Mouse (Mus musculus): ENCODE results near the gene Polr3c.
"Not testable (repeated sequence)": the region's sequence is repeated elsewhere in the genome, so short reads cannot be mapped to it uniquely, and the experiment has no call there.

Polr3c gene

DNA sequence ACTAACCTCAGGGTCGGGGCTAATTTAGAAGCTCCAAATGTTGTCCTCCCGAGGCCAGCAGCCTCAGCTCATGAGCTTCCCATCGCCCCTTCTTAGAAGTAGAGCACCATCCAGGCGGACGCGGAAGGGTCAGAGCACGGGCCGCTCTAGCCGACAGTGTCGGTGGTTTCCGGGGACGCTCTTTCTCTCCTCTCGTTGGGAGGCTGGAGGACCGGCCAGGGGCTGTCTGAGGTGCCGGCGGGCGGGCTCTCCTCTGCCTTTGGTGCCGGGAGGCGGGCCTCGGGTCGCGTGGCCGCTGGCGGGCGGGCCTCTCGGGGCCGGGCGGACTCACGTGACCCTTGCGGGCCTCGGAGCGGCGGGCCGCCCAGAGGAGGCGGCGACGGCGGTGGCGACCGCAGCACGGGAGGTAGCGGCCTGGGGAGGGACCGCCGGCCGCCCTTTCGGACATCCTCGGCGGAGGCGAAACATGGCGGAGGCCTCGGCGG lies at the start of gene Polr3c, which contains the start of gene Rnf115:
Gene Polr3c (minus strand): TSS at position 286 of the 485 bp plus-strand sequence.
Gene Rnf115 (plus strand): TSS at position 322 of the 485 bp plus-strand sequence.
- DNase-seq (ENCODE audit: extremely low spot score, low read depth, low spot score): peak; percentile 60

DNA sequence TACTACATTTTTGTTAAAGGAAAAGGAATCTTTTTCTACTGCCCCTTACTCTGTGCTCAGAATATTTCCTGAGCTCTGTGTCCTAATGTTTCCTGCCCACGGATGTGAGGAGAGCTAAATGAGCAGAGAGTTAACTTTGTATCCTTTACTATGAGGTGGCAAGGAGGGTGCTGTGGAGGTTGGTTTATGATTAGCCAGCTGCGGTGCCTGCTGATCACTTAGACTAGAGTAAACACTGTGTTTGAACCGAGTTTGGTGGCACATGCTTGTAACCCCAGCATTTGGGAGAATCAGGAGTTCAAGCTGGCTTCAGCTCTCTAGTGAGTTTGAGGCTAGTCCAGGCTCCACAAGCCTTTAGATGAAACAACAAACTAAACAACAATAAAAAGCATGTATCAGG lies 49.7 kb upstream of the Polr3c start:
- DNase-seq (ENCODE audit: extremely low spot score, low read depth, low spot score): no peak

DNA sequence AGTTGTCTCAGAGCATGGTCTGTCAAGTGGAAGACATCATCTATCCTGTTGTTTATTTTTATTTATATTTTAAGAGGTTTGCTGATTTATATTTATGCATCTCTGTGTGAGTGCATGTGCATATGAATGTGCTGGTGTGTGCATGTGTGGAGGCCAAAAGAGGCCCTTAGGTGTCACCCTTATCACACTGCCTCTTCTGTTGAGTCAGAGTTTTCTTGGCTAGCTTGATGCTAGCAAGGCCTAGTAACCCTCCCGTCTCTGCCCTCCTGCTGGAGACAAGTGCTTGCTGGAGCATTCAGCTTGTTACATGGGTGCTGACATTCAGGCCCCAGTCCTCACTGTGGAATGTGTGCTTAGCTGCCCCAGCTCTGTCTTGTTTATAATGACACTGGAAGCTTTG lies 45.5 kb upstream of the Polr3c start:
- DNase-seq (ENCODE audit: extremely low spot score, low read depth, low spot score): no peak

DNA sequence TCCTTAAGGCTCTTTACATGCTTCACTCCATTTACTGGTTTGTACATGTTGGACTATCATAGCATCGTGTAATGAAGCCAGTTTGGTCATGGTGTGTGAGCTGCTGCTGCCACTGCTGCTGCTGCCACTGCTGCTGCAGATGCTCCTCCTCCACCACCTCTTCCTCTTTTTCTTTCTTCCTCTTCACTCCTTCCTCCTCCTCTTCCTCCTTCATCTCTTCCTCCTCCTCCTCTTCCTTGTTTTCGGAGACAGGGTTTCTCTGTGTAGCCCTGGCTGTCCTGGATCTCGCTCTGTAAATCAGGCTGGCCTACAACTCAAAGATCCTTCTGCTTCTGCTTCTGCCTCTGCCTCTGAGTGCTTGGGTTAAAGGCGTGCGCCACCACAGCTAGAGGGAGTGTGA lies 42.5 kb upstream of the Polr3c start:
- no peak for DNase-seq (ENCODE audit: extremely low spot score, low read depth, low spot score)

DNA sequence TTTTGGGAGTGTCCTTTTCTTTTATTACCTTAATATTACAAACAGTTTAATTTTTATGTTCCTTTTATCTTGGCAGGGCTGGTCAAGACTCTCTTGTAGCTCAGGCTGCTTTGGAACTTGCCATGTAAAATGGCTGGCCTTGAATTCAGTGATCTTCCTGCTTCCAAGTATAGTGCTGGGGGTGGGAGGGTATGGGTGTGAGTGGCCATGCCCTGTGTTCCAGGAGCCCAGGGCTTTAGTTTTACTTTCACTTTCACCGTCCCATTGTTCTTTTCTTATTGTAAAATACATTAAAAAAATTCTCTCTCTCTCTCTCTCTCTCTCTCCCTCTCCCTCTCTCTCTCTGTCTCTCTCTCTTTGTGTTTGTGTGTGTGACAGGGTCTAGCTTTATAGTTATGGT lies 37.1 kb upstream of the Polr3c start:
- no peak for DNase-seq (ENCODE audit: extremely low spot score, low read depth, low spot score)

DNA sequence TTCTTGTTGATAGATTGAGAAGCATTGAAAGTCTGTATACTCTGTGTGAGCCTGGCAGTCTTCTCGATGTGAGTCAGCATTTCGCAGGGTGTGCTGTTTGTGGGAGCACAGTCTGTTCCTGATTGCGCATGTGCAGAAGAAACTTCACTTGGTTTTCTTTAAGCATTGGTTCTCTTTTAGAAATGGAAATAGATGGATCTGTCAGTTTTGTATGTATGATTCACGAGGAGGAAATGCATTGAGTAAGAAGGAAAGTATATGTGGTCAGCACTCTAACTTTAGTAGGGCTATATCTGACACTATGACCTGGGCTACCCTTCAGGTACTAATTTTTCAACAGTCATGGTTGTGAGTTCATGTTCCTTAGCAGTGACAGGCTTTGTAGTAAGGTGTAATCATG lies 32.3 kb upstream of the Polr3c start:
- no peak for DNase-seq (ENCODE audit: extremely low spot score, low read depth, low spot score)

DNA sequence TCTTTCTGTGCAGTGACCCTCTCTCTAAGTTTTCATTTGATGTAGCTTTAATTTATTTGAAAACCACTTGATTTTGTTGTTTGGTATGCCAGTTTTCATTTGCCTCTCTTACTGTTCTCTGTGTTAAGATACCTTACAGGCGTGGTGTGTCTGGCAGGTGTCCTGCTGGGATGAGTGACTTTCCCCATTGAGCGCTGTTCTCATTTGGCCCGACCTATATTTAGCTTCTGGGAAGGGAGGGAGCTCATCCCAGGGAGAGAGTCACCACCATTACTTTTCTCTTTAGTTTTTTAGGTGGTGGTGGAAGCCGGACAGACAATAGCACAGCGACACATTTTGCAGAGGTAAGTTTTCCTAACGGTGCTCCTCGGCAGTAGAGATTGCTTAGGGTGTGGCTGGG lies 30.3 kb upstream of the Polr3c start:
- DNase-seq (ENCODE audit: extremely low spot score, low read depth, low spot score): no peak

DNA sequence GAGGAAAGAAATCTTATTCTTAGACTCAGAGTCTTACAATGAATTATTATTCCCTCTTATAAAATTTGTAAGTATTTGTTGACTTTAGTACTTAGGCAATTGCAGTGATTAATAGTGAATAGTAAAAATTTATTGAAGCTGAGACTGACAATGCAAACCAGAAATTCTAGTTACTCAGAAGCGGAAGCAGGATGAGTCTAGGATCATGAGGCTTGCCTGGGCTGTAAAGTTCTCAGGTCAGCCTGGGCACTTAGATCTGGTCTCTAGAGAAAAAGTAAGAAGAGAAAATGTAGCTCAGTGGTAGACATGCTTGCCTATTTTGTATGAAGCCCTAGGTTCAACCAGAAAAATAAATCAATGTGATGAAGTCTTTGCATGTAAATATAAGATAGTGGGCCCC lies 28.5 kb upstream of the Polr3c start:
- no peak for DNase-seq (ENCODE audit: extremely low spot score, low read depth, low spot score)

DNA sequence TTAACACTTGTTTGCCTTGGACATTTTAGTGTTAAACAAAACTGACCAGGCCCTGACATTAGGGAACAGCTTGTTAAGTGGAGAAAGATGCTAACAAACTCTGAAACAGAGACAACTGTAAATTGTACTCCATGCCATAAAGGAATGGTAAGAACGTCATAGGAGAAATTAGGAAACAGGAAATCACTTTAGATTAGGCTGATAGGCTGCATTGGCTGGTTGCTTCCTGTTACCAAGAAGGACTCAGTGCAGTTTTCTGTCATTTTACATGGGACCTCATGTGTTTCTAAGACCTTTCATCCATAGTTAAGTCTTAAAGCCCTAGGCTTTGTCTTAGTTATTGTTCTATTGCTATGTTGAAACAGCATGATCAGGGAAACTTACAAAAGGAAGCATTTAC lies 19.4 kb upstream of the Polr3c start:
- no peak for DNase-seq (ENCODE audit: extremely low spot score, low read depth, low spot score)

DNA sequence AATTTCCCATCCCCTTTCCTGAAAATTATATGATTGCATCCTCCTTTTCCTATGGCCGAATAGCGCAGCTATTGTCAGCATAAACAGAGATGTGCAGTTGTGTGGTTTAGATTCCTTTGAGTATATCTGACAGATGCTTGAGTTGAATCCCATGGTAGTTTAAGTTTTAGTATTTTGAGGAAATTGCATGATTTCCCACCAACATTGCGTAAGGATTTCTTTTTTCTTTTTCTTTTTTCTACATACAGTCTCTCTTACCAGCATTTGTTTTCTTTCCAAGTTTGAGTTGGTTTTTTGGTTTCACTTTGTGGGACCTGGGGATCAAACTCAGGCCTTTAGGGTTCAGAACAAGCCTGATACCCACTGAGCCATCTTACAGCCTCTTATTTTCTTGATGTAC lies 16.9 kb upstream of the Polr3c start:
- no peak for DNase-seq (ENCODE audit: extremely low spot score, low read depth, low spot score)

DNA sequence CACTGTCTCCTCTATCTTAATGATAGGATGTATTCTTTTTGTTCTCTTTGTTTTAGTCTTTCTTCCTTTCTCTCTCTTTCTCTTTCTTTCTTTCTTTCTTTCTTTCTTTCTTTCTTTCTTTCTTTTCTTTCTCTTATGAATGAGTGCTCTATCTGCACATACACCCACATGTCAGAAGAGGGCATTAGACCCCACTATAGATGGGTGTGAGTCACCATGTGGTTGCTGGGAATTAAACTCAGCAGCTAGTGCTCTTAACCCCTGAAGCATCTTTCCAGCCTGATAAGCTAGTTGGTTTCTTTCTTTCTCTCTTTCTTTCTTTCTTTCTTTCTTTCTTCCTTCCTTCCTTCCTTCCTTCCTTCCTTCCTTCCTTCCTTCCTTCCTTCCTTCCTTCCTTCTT lies 12.9 kb upstream of the Polr3c start:
- not testable (repeated sequence) for DNase-seq (ENCODE audit: extremely low spot score, low read depth, low spot score)

DNA sequence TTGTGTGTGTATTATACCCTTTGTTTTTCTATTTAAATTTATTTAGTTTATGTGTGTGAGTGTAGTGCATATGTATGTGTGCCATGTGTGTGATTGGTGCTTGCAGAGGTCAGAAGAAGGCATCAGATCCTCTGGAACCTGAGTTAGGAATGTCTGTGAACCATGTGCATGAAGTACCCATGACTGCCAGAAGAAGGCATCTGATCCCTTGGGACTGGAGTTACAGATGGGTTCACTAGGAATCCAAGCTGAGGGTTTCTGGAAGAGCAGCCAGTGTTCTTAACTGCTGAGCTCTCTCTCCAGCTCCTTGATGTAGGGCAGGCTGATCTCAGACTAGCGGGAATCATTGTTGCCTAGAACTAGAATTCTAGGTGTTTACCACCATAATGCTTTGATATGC lies 10.6 kb upstream of the Polr3c start:
- DNase-seq (ENCODE audit: extremely low spot score, low read depth, low spot score): no peak

DNA sequence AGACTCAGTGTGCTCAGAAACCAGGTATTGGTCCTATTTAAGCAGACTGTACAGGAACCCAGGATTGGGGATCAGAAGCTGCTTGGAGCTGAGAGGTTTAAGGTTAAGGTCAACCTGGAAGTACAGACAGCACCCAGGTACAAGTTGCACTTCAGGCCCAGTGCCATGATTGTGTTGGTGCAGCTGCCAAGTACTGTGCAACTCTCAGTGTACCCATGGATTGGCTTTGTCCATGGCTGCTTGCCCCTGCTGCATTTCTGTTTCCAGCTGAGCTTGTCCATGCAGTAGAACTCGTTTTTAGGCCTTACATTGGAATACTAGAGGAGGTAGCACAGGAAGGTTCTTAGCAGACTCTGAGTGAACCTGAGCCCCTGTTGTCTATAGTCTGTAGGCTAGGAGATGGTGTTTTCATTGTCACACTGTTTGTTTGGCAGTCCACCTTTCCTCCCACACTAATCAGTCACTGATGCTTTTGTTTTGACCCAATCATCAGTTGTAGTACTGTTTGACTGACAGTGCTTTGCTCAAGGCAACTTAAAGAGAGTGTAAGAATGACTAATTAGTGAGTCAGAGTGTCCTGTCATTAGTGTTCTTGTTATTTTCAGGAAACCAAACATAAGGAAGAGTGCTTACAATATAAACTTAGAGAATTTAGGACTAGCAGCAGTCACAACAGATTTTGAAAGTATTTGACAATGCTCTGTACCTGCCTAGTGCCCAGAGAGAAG lies 9.7 kb upstream of the Polr3c start:
- DNase-seq (ENCODE audit: extremely low spot score, low read depth, low spot score): no peak

DNA sequence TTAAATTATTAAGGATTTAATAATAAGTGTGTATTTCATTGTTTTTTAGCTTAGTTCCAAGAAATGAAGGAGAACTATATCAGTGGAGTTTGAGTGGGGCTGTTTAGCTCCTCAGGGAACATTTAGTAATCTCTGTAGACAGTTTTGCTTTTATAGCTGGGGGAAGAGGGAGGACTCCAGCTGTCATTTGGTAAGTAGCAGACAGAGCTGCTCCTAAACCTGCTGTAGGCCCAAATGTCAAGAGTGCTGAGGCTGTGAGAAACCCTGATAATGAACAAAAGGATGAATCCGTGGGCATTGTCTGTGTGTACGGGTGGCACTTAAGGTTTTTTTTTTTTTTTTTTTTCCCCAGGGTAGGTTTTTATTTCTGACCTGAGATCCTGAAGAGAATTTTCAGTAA lies 7.8 kb upstream of the Polr3c start:
- DNase-seq (ENCODE audit: extremely low spot score, low read depth, low spot score): no peak

DNA sequence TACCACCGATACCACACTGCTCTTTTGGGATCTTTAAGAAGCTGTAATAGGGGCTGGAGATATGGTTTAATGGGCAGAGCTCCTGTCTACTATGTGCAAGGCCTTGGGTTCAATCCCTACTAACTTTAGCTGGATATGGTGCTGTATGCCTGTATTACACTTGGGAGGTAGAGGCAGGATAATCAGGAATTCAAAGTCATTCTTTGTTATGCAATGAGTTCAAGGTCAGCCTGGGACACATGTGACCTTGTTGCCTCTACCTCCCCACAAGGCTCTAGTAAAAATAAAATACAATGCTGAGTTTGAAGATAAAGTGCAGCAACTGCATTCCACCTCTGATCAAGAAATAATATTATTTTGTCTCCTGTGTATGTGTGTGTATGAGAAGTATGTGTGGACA lies 6.6 kb upstream of the Polr3c start:
- DNase-seq (ENCODE audit: extremely low spot score, low read depth, low spot score): no peak

DNA sequence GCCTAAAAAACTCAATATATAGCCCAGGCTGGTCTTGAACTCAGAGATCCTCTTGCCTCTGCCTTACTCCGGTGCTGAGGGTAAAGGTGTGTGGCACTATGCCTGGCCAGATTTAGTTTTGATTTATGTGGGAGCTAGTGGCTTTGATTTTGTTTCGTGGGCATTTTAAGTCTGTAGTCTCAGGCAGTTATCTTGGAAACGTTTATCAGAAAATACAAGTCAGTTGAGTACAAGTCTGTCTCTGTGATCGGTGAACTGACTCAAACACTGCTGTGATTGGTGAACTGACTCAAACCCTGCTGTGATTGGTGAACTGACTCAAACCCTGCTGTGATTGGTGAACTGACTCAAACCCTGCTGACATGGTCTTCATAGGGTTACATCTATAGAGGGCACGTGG lies 3.4 kb upstream of the Polr3c start:
- no peak for DNase-seq (ENCODE audit: extremely low spot score, low read depth, low spot score)

DNA sequence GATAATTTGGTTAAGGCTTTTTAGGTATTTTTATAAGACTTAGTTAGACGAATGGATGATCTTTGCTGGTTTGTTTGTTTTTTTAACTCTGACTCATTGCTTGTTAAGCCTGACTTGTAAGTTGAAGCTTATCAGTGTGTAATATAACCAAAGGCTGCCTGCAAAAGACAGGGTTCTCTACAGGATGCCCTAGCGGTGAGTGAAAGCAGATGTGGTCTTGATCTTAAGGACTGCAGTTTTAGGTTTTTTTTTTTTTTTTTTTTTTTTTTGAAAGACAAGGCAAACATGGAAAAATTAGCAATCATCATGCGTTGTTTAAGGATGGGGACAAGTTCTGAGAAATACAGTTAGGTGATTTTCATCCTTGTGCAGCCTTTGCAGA lies 2.0 kb upstream of the Polr3c start:
- no peak for DNase-seq (ENCODE audit: extremely low spot score, low read depth, low spot score)

DNA sequence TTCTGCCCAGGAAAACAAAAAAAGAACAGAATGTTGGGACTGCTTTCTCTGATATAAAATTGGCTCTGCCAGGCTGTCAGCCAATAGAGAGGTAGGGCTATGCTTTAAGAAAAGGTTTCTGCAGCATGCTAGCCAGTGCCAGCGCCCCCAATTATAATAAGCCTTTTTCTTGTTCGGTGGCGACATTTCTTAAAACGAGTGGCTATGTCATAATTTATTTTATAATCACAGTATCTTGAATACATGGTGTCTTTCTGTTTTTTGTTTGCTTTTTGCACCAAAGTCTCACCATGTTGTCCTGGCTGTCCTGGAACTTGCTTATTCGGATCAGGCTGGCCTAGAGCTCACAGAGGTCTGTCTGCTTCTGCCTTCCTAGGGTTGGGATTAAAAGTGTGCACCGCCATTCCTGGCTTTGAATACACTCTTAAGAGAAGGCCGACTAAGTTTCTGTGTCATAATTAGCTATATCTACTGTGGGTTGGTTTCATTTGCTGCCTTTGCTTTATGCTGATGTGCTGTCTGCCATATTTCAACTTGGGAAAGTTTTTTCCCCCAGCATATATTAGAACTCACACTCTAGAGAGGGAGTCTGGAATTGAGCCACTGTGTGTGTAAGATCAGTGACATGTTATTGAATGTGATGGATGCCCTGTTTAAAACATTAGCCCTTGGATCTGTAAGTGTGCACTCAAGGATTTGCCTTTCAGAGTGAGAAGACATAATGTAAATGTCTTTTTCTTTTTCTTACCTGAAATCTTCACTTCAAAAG lies 1.4 kb upstream of the Polr3c start:
- DNase-seq (ENCODE audit: extremely low spot score, low read depth, low spot score): no peak

DNA sequence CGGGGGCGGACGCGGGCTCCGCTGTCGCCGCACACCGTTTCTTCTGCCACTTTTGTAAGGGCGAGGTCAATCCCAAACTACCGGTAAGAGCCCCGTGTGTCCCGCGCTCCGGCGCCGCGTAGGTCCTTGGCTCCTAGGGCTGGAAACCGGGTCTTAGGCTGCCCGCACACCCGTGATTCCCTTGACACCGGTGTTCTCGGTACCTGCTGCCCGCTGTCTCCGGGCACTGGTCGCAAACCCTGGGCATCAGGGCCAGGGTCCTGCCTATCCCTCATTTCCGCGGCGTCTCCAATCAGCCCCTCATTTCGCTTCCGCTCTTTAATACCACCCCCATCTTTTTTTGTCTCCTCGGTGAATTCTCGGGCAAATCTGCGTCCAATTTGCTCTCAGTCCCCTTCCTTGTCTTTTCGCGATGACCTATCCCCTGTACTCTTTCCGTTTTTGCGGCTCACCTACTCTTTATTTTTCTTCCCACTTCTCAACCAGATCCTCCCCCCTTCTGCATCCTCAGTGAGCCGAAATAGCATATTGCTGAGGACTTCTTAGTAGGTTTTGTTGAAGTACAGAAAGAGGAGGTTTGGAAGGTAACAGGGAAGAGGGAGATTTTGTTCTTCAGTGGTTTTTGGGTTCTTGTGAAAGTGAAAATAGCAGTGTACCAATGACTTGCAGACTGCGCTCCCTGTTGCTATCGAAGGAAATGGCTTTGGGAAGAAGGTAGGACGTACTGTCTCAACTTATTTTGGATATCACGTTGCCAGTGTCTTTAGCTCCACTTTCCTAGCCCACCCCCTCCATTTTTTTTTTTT lies 603 bp upstream of the Polr3c start:
- no peak for DNase-seq (ENCODE audit: extremely low spot score, low read depth, low spot score)

DNA sequence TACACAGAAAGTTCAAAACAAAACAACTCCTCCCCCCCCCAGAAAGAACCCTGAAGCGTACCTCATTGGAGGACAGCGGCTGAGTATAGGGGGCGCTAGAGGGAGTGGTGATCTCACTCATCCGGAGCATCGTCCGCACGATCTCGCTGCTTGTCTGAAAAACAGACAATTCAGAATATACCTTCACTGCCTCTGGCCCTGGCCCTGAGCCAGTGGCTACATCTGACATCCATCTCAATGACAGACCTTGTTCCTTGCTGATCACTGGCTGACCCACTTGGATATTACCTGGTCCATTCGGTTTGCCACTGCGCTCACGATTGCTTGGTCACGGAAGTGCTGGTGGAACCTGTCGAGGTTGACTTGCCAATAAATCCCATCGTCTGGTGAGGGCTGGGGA lies 8.3 kb downstream of the Polr3c start:
- DNase-seq (ENCODE audit: extremely low spot score, low read depth, low spot score): no peak

DNA sequence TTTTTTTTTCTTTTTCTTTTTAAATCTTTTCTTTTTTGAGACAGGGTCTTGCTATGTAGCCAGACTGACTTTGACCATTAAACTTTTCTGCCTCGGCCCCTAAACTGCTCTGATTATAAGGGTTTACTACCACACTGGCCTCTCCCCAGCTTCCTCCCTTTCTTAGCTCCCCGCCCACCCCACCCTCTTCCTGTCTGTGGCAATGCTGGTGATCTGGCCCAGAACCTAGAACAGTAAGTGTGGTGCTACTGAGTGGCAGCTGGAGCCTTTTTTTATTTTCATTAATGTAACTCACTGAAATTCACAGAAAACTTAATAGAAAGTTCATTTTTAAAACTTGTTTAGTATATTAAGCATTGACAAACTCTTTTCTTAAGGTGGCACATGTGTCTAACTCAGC lies 11.6 kb downstream of the Polr3c start:
- no peak for DNase-seq (ENCODE audit: extremely low spot score, low read depth, low spot score)

DNA sequence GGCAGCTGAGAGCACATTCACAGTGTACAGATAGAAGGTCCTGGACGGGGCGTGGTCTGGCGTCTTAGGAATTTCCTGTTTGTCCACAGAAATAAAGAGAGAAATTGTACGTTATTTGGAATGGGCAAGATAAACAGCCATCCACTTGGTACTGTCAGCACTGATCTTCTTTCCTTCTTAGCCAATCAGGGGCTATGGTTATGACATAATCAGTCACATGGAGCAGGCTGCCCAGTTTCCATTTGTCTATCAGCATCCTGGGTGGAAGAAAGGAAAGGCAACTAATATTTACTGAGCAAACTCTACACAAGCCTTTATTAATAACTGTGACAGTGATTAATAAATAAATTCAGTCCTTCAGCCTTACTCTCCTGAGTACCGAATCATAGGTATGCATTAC lies 13.1 kb downstream of the Polr3c start:
- no peak for DNase-seq (ENCODE audit: extremely low spot score, low read depth, low spot score)

All from hindlimb bud, embryonic 11.5 days (tissue).